Comparison of ENCODE assay signal across 20 mouse cellular contexts in genomic region chr10:120189782-120190181, GRCm38 (mm10). TPM values are rescaled to one million over a fixed set of nuclear protein-coding genes. Genes with fewer than 3 reads are reported as not detected.
DNase-seq lines count a peak whose midpoint lies in the region; ATAC-seq and TF ChIP-seq lines count a peak whose summit lies in the region.
"Had no signal": no experiment of that assay in that cellular context is flagged by ENCODE, and none has a peak within 500 bp of the region (broad histone marks: within the 10 kb centered on the region; RNA-seq: fewer than 3 reads in every experiment).

No protein-coding gene starts in this region.

- H3K4me3 ChIP-seq in heart, embryonic 16.5 days (ENCODE audit: low read length): no peak overlapping the region
- H3K4me3 ChIP-seq in spleen, adult 2 months (ENCODE audit: extremely low read depth, insufficient read depth, insufficient read length): no peak overlapping the region; the same call in 1 of the 2 replicates
- H3K4me3 ChIP-seq in midbrain, postnatal 0 days (ENCODE audit: low read depth, low read length): no peak overlapping the region
- H3K4me3 ChIP-seq: gastrocnemius, adult 2 months; heart, adult 2 months; hindbrain, embryonic 13.5 days had no signal

- WGBS in heart, embryonic 16.5 days: 33% methylated on average over 6 of the region's 6 CpGs
- WGBS in spleen, adult 2 months: 6% methylated on average over 6 of the region's 6 CpGs
- 21% methylated on average over 6 of the region's 6 CpGs for WGBS in midbrain, postnatal 0 days

- peaks cover 2% of the 10 kb centered on the region; the same call in 1 of the 2 replicates for H3K9me3 ChIP-seq in heart, embryonic 16.5 days (replicated peaks; ENCODE audit: control insufficient read depth, low read length)
- H3K9me3 ChIP-seq in midbrain, postnatal 0 days (ENCODE audit: low read length): no peaks in the 10 kb centered on the region
- H3K9me3 ChIP-seq: hindbrain, embryonic 13.5 days had no signal

- no peaks in the 10 kb centered on the region for H3K27me3 ChIP-seq in heart, embryonic 16.5 days (ENCODE audit: control insufficient read depth, insufficient read depth, low read length)
- no peaks in the 10 kb centered on the region for H3K27me3 ChIP-seq in spleen, adult 2 months (ENCODE audit: control insufficient read depth, insufficient read depth, low read length)
- H3K27me3 ChIP-seq in midbrain, postnatal 0 days (ENCODE audit: insufficient read depth, low read length): no peaks in the 10 kb centered on the region
- H3K27me3 ChIP-seq: hindbrain, embryonic 13.5 days had no signal

- no peaks in the 10 kb centered on the region for H3K36me3 ChIP-seq in heart, embryonic 16.5 days (ENCODE audit: control insufficient read depth, insufficient read depth)
- H3K36me3 ChIP-seq in spleen, adult 2 months (ENCODE audit: control insufficient read depth, insufficient read depth, low read length): no peaks in the 10 kb centered on the region
- H3K36me3 ChIP-seq in midbrain, postnatal 0 days (ENCODE audit: insufficient read depth, low read length): no peaks in the 10 kb centered on the region
- H3K36me3 ChIP-seq: hindbrain, embryonic 13.5 days had no signal

- H3K4me2 ChIP-seq in heart, embryonic 16.5 days (ENCODE audit: low read depth, low read length): no peak overlapping the region
- H3K4me2 ChIP-seq in midbrain, postnatal 0 days (ENCODE audit: low read depth, low read length, poor library complexity, severe bottlenecking): no peak overlapping the region
- H3K4me2 ChIP-seq: hindbrain, embryonic 13.5 days had no signal

- intact Hi-C loops in heart, postnatal 25 days (cut with DNase I): no loop called here

- H3K27ac ChIP-seq in heart, embryonic 16.5 days (ENCODE audit: low read length): 0 out of 2 replicates have a peak overlapping the region, but pooled peaks have one; percentile 7
- peak overlapping the region; percentile 15; the same call in 1 of the 2 replicates for H3K27ac ChIP-seq in spleen, adult 2 months (ENCODE audit: insufficient read depth, low read length)
- H3K27ac ChIP-seq in midbrain, postnatal 0 days (ENCODE audit: low read depth, low read length): no peak overlapping the region
- H3K27ac ChIP-seq: heart, adult 2 months; hindbrain, embryonic 13.5 days had no signal

- TF ChIP-seq CTCF in spleen, adult 2 months (IDR thresholded peaks at IDR 0.05; ENCODE audit: extremely low read depth, insufficient read depth, insufficient read length, insufficient replicate concordance): no peak
- no peak for TF ChIP-seq CTCF in midbrain, postnatal 0 days (IDR thresholded peaks at IDR 0.05)

- DNase-seq in heart, postnatal 25 days (ENCODE audit: low spot score): no peak
- DNase-seq in spleen, adult 2 months (ENCODE audit: low read depth in 1 of 2, low spot score in 2 of 2): no peak
- DNase-seq in spleen, adult 18-20 months: no peak
- DNase-seq in cerebellum, adult 9-10 months: no peak
- DNase-seq in midbrain, postnatal 0 days (ENCODE audit: low spot score): no peak
- DNase-seq: cerebellum, adult 11 months; cerebellum, postnatal 36 days; gastrocnemius, adult 2 months; heart, adult 2 months; layer of hippocampus, postnatal 36 days; left cerebral cortex, postnatal 4 days; lung, postnatal 36 days; midbrain, embryonic 14.5 days; retina, postnatal 1 day had no signal

- no peak overlapping the region for H3K9ac ChIP-seq in heart, embryonic 16.5 days (ENCODE audit: low read length)
- H3K9ac ChIP-seq in midbrain, postnatal 0 days (replicated peaks; ENCODE audit: low read length, poor library complexity, severe bottlenecking): no peak overlapping the region
- H3K9ac ChIP-seq: hindbrain, embryonic 13.5 days had no signal

- no peak for ATAC-seq in heart, embryonic 16.5 days (replicated peaks; ENCODE audit: extremely low read depth, insufficient read depth, low FRiP score)
- peak; percentile 30 to 34; a peak in 2 of 4 replicates for ATAC-seq in hematopoietic stem cell, adult 5-6 weeks (replicated peaks in 1 of 2; ENCODE audit: insufficient read depth in 1 of 2, low FRiP score in 2 of 2, low TSS enrichment in 1 of 2, low read depth in 1 of 2, poor library complexity in 2 of 2, severe bottlenecking in 2 of 2)
- ATAC-seq in megakaryocyte-erythroid progenitor cell, adult 5-6 weeks (replicated peaks; ENCODE audit: low FRiP score, low TSS enrichment, poor library complexity, severe bottlenecking): 0 out of 2 replicates have a peak, but pooled peaks have one; percentile 24
- ATAC-seq in midbrain, postnatal 0 days (ENCODE audit: low FRiP score): no peak
- ATAC-seq: forebrain, embryonic 16.5 days; intestine, embryonic 16.5 days had no signal

- no peaks in the 10 kb centered on the region for H3K4me1 ChIP-seq in heart, embryonic 16.5 days (ENCODE audit: control insufficient read depth, insufficient read depth, low read length)
- H3K4me1 ChIP-seq in spleen, adult 2 months (ENCODE audit: control insufficient read depth, insufficient read depth, insufficient read length): peaks cover 26% of the 10 kb centered on the region
- no peaks in the 10 kb centered on the region for H3K4me1 ChIP-seq in midbrain, postnatal 0 days (ENCODE audit: insufficient read depth, low read length)

- TF ChIP-seq POLR2A in spleen, adult 2 months (IDR thresholded peaks at IDR 0.05; ENCODE audit: low read depth, low read length): no peak

RNA-seq across cellular contexts. Expression of gene Tmbim4, which starts 11.6 kb away (rescaled TPM):
- polyA plus RNA-seq in heart, embryonic 16.5 days (2015; fragmentation: Nextera tagmentation; extraction: Ambion mirVana): 119 and 120 TPM in 2 replicates
- 10 to 100 TPM; 87.0 to 97.5 TPM for total RNA-seq in heart, postnatal 25 days (2021)
- 110 and 156 TPM in 2 replicates for polyA plus RNA-seq in spleen, adult 2 months (2012; rRNA removed)
- 84.9 and 109 TPM in 2 replicates for total RNA-seq in hematopoietic stem cell, adult 5-6 weeks (2017)
- 59.3 and 76.3 TPM in 2 replicates for total RNA-seq in megakaryocyte-erythroid progenitor cell, adult 5-6 weeks (2014; fragmentation: Nextera tagmentation)
- total RNA-seq in megakaryocyte-erythroid progenitor cell, adult 5-6 weeks (2017): 74.4 and 83.8 TPM in 2 replicates
- total RNA-seq in midbrain, postnatal 0 days (2014; rRNA removed): 40.5 and 70.6 TPM in 2 replicates
- polyA plus RNA-seq in midbrain, postnatal 0 days (2015; fragmentation: Nextera tagmentation; extraction: Ambion mirVana): 109 and 115 TPM in 2 replicates

RNA-seq across cellular contexts. Expression of gene Irak3, which starts 12.1 kb away (rescaled TPM):
- polyA plus RNA-seq in heart, embryonic 16.5 days (2015; fragmentation: Nextera tagmentation; extraction: Ambion mirVana): 0.76 and 0.91 TPM in 2 replicates
- total RNA-seq in heart, postnatal 25 days (2021): 1 to 10 TPM; 3.2 to 4.2 TPM
- 5.3 and 5.9 TPM in 2 replicates for polyA plus RNA-seq in spleen, adult 2 months (2012; rRNA removed)
- 17.7 and 19.2 TPM in 2 replicates for total RNA-seq in hematopoietic stem cell, adult 5-6 weeks (2017)
- 8.1 and 8.8 TPM in 2 replicates for total RNA-seq in megakaryocyte-erythroid progenitor cell, adult 5-6 weeks (2014; fragmentation: Nextera tagmentation)
- total RNA-seq in megakaryocyte-erythroid progenitor cell, adult 5-6 weeks (2017): 5.9 and 8.6 TPM in 2 replicates
- total RNA-seq in midbrain, postnatal 0 days (2014; rRNA removed): 0.33 and 0.60 TPM in 2 replicates
- 0.17 and 0.19 TPM in 2 replicates for polyA plus RNA-seq in midbrain, postnatal 0 days (2015; fragmentation: Nextera tagmentation; extraction: Ambion mirVana)

RNA-seq across cellular contexts. Expression of gene Llph, which starts 37.1 kb away (rescaled TPM):
- 25.4 and 25.5 TPM in 2 replicates for polyA plus RNA-seq in heart, embryonic 16.5 days (2015; fragmentation: Nextera tagmentation; extraction: Ambion mirVana)
- 1 to 10 TPM; 7.6 to 8.7 TPM for total RNA-seq in heart, postnatal 25 days (2021)
- polyA plus RNA-seq in spleen, adult 2 months (2012; rRNA removed): 2.8 and 3.0 TPM in 2 replicates
- 82.5 and 82.9 TPM in 2 replicates for total RNA-seq in hematopoietic stem cell, adult 5-6 weeks (2017)
- total RNA-seq in megakaryocyte-erythroid progenitor cell, adult 5-6 weeks (2014; fragmentation: Nextera tagmentation): 85.9 and 124 TPM in 2 replicates
- total RNA-seq in megakaryocyte-erythroid progenitor cell, adult 5-6 weeks (2017): 101 and 109 TPM in 2 replicates
- total RNA-seq in midbrain, postnatal 0 days (2014; rRNA removed): 4.0 and 6.2 TPM in 2 replicates
- polyA plus RNA-seq in midbrain, postnatal 0 days (2015; fragmentation: Nextera tagmentation; extraction: Ambion mirVana): 34.1 and 40.1 TPM in 2 replicates

Comparison
In these comparisons a context has a peak if more than half of its experiments do, and no peak if none do; other contexts are left out.
1. ATAC-seq: peak in hematopoietic stem cell, adult 5-6 weeks (2 of 2) and megakaryocyte-erythroid progenitor cell, adult 5-6 weeks (single experiment); none in heart, embryonic 16.5 days (single experiment) and midbrain, postnatal 0 days (single experiment).